Mouse (Mus musculus): Measurements from ENCODE around the gene Fastk.
A peak's percentile ranks its signal among the peaks of the same experiment; 100 is the strongest.

The Fastk gene

GRCm38 (mm10) chr5:24444746-24445427 lies at the start of gene Fastk:
Gene Fastk (minus strand): TSS chr5:24445287.
- DNase-seq (ENCODE audit: low spot score in 2 of 2), result peak; percentile 88 to 94

GRCm38 (mm10) chr5:24492546-24493285 lies 47.6 kb upstream of the Fastk start:
- no peak for DNase-seq (ENCODE audit: low spot score in 2 of 2)

GRCm38 (mm10) chr5:24490413-24490920 lies 45.4 kb upstream of the Fastk start:
- no peak for DNase-seq (ENCODE audit: low spot score in 2 of 2)

GRCm38 (mm10) chr5:24486738-24487137 lies 41.7 kb upstream of the Fastk start:
- no peak for DNase-seq (ENCODE audit: low spot score in 2 of 2)

GRCm38 (mm10) chr5:24486097-24486496 lies 41.0 kb upstream of the Fastk start:
- peak; percentile 29 to 83 for DNase-seq (ENCODE audit: low spot score in 2 of 2)

GRCm38 (mm10) chr5:24484963-24485362 lies 39.9 kb upstream of the Fastk start:
- DNase-seq (ENCODE audit: low spot score in 2 of 2), result no peak

GRCm38 (mm10) chr5:24483326-24483725 lies 38.2 kb upstream of the Fastk start:
- DNase-seq (ENCODE audit: low spot score in 2 of 2), result peak in 1 of 2 experiments; percentile 45

- DNase-seq (ENCODE audit: low spot score in 2 of 2), result no peak
Observed at GRCm38 (mm10) chr5:24482247-24483079, 37.4 kb upstream of the Fastk start.

- peak in 1 of 2 experiments; percentile 53 for DNase-seq (ENCODE audit: low spot score in 2 of 2)
Observed at GRCm38 (mm10) chr5:24481647-24482046, 36.6 kb upstream of the Fastk start.

- no peak for DNase-seq (ENCODE audit: low spot score in 2 of 2)
Observed at GRCm38 (mm10) chr5:24477909-24478308, 32.8 kb upstream of the Fastk start.

- DNase-seq (ENCODE audit: low spot score in 2 of 2), result no peak
Observed at GRCm38 (mm10) chr5:24475476-24476241, 30.6 kb upstream of the Fastk start.

- peak in 1 of 2 experiments; percentile 58 for DNase-seq (ENCODE audit: low spot score in 2 of 2)
Observed at GRCm38 (mm10) chr5:24474723-24475261, 29.7 kb upstream of the Fastk start.

- no peak for DNase-seq (ENCODE audit: low spot score in 2 of 2)
Observed at GRCm38 (mm10) chr5:24474025-24474722, 29.1 kb upstream of the Fastk start.

GRCm38 (mm10) chr5:24472884-24473619 lies 28.0 kb upstream of the Fastk start:
- no peak for DNase-seq (ENCODE audit: low spot score in 2 of 2)

GRCm38 (mm10) chr5:24470600-24470999 lies 25.5 kb upstream of the Fastk start:
- peak; percentile 44 to 80 for DNase-seq (ENCODE audit: low spot score in 2 of 2)

- DNase-seq (ENCODE audit: low spot score in 2 of 2), result no peak
Observed at GRCm38 (mm10) chr5:24466762-24467161, 21.7 kb upstream of the Fastk start.

- DNase-seq (ENCODE audit: low spot score in 2 of 2), result no peak
Observed at GRCm38 (mm10) chr5:24455613-24456012, 10.5 kb upstream of the Fastk start.

GRCm38 (mm10) chr5:24455076-24455475 lies 10.0 kb upstream of the Fastk start:
- no peak for DNase-seq (ENCODE audit: low spot score in 2 of 2)

- no peak for DNase-seq (ENCODE audit: low spot score in 2 of 2)
Observed at GRCm38 (mm10) chr5:24453985-24454303, 8.9 kb upstream of the Fastk start.
